Mouse (Mus musculus): ENCODE data around the gene Naa38. TPM values are rescaled to one million over a fixed set of nuclear protein-coding genes. Genes with fewer than 3 reads are reported as not detected.

Naa38 gene
- polyA plus RNA-seq, 1 experiment from 2014 or later, result 127 TPM

DNA sequence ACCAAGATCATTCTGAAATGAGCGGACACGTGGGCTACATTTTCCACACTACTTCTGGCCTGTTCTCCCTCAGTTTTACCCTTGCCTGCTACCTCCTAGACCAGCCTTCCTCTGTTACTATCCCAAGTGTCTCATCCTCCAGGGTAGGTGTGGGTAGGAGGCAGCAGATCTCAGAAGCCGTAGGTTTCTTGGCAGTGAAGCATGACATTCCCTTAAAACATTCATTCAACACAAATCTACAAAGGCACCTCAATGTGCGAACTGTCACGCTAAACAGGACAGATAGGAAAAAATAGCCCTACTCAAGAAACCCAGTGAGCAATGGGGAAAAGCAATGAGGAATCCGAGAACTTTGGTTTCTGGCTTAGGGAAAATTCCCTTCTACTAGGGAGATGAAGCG, 17.3 kb downstream of the Naa38 start:
- 54% methylated on average over 7 of the region's 7 CpGs for WGBS
- H3K9ac ChIP-seq, result peak overlapping the region; percentile 55; the same call in 1 of the 2 replicates
- peaks cover 66% of the 10 kb centered on the region for H3K4me1 ChIP-seq
- peak overlapping the region; percentile 98 for H3K4me2 ChIP-seq (replicated peaks)
- peak overlapping the region; percentile 82 for H3K4me3 ChIP-seq
- peaks cover 30% of the 10 kb centered on the region for H3K36me3 ChIP-seq
- H3K9me3 ChIP-seq, result no peaks in the 10 kb centered on the region
- no peak for ATAC-seq (ENCODE audit: low FRiP score, low read depth)
- H3K27me3 ChIP-seq, result no peaks in the 10 kb centered on the region
- H3K27ac ChIP-seq, result peak overlapping the region; percentile 99; the same call in 1 of the 2 replicates

- Histone ChIP-seq H3K4me1 (peaks cover 57% of the 10 kb centered on the region), H3K9me3 (no peaks in the 10 kb centered on the region), H3K27ac (peak within 1 kb of the TSS; percentile 99), H3K4me3 (peak within 1 kb of the TSS; percentile 82), H3K9ac (peak within 1 kb of the TSS; percentile 97), H3K4me2 (replicated peaks) (peak within 1 kb of the TSS; percentile 98), H3K27me3 (no peaks in the 10 kb centered on the region), H3K36me3 (peaks cover 21% of the 10 kb centered on the region)
- no peak for ATAC-seq (ENCODE audit: low FRiP score, low read depth)
- 32% methylated on average over 12 of the region's 12 CpGs for WGBS
Measured at GRCm38 (mm10) chr11:69413221-69414181, 18.2 kb downstream of the Naa38 start, which contains the start of gene Kdm6b. Gene Kdm6b (minus strand): TSS chr11:69413675.

GRCm38 (mm10) chr11:69414421-69415326, 19.4 kb downstream of the Naa38 start:
- 4% methylated on average over 4 of the region's 4 CpGs for WGBS
- Histone ChIP-seq H3K27ac (peak overlapping the region; percentile 99), H3K4me1 (peaks cover 55% of the 10 kb centered on the region)

GRCm38 (mm10) chr11:69415327-69415667, 20.0 kb downstream of the Naa38 start:
- H3K36me3 ChIP-seq, result peaks cover 21% of the 10 kb centered on the region
- H3K9ac ChIP-seq, result peak overlapping the region; percentile 97
- H3K4me1 ChIP-seq, result peaks cover 59% of the 10 kb centered on the region
- no peak for ATAC-seq (ENCODE audit: low FRiP score, low read depth)
- no peaks in the 10 kb centered on the region for H3K9me3 ChIP-seq
- H3K4me2 ChIP-seq (replicated peaks), result peak overlapping the region; percentile 98
- H3K27me3 ChIP-seq, result no peaks in the 10 kb centered on the region
- peak overlapping the region; percentile 82 for H3K4me3 ChIP-seq
- WGBS, result 2% methylated on average over 3 of the region's 3 CpGs
- peak overlapping the region; percentile 99 for H3K27ac ChIP-seq

More at GRCm38 (mm10) chr11:69414421-69415326, 19.4 kb downstream of the Naa38 start:
- Histone ChIP-seq H3K9me3 (no peaks in the 10 kb centered on the region), H3K27me3 (no peaks in the 10 kb centered on the region), H3K4me3 (peak overlapping the region; percentile 82), H3K9ac (peak overlapping the region; percentile 97), H3K4me2 (replicated peaks) (peak overlapping the region; percentile 98), H3K36me3 (peaks cover 21% of the 10 kb centered on the region)
- ATAC-seq (ENCODE audit: low FRiP score, low read depth), result no peak

DNA sequence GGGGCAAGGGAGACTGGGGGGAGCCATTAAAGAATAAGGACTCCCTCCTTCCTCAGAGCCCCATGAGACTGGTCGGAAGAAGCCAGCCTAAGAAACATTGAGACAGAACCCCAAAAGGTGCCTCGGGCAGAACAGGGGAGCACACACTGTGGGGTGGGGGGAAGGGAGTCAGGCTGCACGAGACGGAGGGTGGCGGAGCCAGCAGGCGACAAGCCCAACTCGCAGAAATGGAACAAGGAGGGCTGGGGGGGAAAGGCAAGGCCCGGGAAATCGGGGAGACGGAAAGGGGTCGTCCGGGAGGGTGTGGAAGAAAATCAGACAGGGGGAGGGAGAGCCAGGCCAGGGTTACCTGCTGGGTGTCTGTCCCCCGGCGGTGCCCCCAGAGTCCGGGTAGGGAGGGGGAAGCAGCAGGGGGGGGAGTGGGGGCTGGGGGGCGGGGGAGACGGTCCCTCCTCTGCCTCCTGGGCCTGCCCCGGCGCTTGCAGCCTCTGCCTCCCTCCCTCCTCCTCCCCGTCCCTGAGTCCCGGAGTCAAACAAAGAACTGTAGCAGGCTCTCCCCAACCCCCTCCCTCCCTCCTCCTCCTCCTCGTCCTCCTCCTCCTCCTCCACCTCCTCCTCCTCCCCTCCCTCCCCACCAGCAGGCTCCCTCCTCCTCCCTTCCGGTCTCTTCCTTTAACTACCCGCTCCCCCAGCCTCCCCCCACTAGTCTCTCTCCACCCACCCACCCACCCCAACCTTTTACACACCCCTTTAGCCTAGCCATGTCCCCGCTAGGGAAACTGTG, 20.6 kb downstream of the Naa38 start:
- 0 out of 2 replicates have a peak, but pooled peaks have one; percentile 18 for ATAC-seq (ENCODE audit: low FRiP score, low read depth)
- Histone ChIP-seq H3K9ac (peak overlapping the region; percentile 97), H3K27me3 (peaks cover 2% of the 10 kb centered on the region; the same call in 1 of the 2 replicates), H3K9me3 (no peaks in the 10 kb centered on the region), H3K4me1 (peaks cover 65% of the 10 kb centered on the region), H3K27ac (peak overlapping the region; percentile 99), H3K4me2 (replicated peaks) (peak overlapping the region; percentile 98), H3K36me3 (peaks cover 21% of the 10 kb centered on the region), H3K4me3 (peak overlapping the region; percentile 82)
- under 1% methylated on average over 14 of the region's 25 CpGs for WGBS

GRCm38 (mm10) chr11:69416509-69416908, 21.2 kb downstream of the Naa38 start:
- H3K4me1 ChIP-seq, result peaks cover 70% of the 10 kb centered on the region
- peak overlapping the region; percentile 82 for H3K4me3 ChIP-seq
- peaks cover 8% of the 10 kb centered on the region for H3K27me3 ChIP-seq
- WGBS, result 2% methylated on average over 4 of the region's 4 CpGs
- no peak for ATAC-seq (ENCODE audit: low FRiP score, low read depth)
- peaks cover 21% of the 10 kb centered on the region for H3K36me3 ChIP-seq
- H3K9me3 ChIP-seq, result no peaks in the 10 kb centered on the region
- peak overlapping the region; percentile 99 for H3K27ac ChIP-seq
- peak overlapping the region; percentile 74 for H3K4me2 ChIP-seq (replicated peaks)
- peak overlapping the region; percentile 74 for H3K9ac ChIP-seq

DNA sequence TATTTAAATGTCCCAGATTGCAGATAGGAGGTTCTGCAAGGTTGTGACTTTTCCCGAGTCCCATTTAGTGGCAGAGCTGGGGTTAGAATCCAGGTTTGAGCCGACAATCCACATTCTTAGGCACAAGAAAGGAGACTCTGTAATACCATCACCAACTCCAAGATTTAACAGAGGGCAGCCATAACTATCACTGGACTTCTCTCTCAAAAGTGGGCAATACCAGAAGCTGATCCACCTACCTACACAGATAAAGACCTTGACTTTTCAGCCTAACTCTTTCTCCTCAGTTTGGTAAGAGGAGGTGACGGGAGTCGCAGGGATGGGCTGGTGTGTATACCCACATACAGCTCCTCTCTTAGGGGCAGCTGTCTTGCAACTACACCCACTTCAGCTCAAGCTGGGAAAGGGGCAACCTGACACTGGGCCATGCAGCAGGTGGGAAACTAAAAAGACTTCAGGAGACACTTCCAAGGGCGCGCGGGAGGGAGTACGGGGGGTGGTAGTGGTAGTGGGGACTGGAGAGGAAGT, 21.7 kb downstream of the Naa38 start:
- Histone ChIP-seq H3K27me3 (peaks cover 12% of the 10 kb centered on the region), H3K4me1 (peaks cover 68% of the 10 kb centered on the region), H3K27ac (peak overlapping the region; percentile 99), H3K4me3 (peak overlapping the region; percentile 82), H3K4me2 (replicated peaks) (peak overlapping the region; percentile 74), H3K36me3 (peaks cover 17% of the 10 kb centered on the region), H3K9ac (peak overlapping the region; percentile 74), H3K9me3 (no peaks in the 10 kb centered on the region)
- WGBS, result 2% methylated on average over 8 of the region's 8 CpGs
- no peak for ATAC-seq (ENCODE audit: low FRiP score, low read depth)

GRCm38 (mm10) chr11:69417449-69418384, 22.4 kb downstream of the Naa38 start:
- Histone ChIP-seq H3K27me3 (peaks cover 19% of the 10 kb centered on the region), H3K9ac (peak overlapping the region; percentile 74), H3K4me1 (peaks cover 61% of the 10 kb centered on the region), H3K36me3 (peaks cover 11% of the 10 kb centered on the region), H3K9me3 (no peaks in the 10 kb centered on the region), H3K27ac (peak overlapping the region; percentile 99), H3K4me2 (replicated peaks) (peak overlapping the region; percentile 74), H3K4me3 (peak overlapping the region; percentile 82)
- peak; percentile 13 for ATAC-seq (ENCODE audit: low FRiP score, low read depth)
- under 1% methylated on average over 39 of the region's 39 CpGs for WGBS

DNA sequence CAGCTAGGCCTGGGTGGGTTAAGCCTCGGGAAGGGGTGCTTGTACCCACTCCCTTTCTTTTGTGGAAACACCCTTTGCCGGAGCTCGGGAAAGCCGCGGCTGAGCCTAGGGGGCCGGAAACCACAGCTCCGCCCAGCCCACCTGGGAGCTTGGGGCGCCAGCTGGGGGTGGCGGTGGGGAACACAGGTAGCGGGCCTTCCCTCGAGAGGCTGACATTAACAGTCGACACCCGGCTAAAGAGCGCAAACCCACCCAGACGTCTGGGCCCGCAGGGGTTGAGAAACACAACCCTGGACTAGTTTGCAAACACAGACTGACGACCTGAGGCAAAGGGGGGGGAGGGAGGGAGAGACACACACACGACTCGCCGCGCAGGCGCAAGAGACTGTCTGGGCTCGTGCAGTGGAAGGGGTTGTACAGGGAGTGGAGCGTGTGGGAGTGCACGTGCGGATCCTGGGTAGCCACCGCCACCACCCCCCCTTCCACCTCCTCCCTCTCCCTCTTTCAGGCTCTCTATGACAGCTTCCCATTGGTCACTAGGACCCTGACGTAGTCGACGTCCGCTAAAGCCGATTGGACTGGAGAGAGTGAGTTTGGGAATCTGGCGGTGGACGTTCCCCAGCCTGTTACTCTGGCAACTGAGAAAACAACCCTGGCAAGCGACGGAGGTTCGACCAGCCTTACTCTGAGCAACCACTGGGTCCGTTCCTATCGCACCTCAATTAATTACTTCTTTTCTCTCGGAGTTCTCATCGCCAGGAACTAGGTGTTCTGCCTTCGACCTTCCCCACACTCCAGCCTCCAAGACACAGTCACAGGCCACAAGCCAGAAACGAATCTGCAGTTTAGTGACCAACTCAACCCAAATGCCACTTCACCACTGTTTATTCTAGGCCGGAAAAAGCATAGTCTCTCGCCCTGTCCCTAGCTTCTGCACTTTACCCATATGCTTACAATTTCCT, 23.5 kb downstream of the Naa38 start:
- WGBS, result under 1% methylated on average over 45 of the region's 45 CpGs
- peaks cover 51% of the 10 kb centered on the region for H3K4me1 ChIP-seq
- H3K27ac ChIP-seq, result peak overlapping the region; percentile 99
- H3K9ac ChIP-seq, result peak overlapping the region; percentile 74
- peak; percentile 92 for ATAC-seq (ENCODE audit: low FRiP score, low read depth)
- peak overlapping the region; percentile 82 for H3K4me3 ChIP-seq
- peak overlapping the region; percentile 74 for H3K4me2 ChIP-seq (replicated peaks)
- no peaks in the 10 kb centered on the region for H3K9me3 ChIP-seq
- H3K27me3 ChIP-seq, result peaks cover 26% of the 10 kb centered on the region
- H3K36me3 ChIP-seq, result peaks cover under 1% of the 10 kb centered on the region; the same call in 1 of the 2 replicates

Measured in limb, embryonic 13.5 days (tissue).